Mouse (Mus musculus) MEL-GATA-1-ER (cell line): ENCODE measurements around the gene Sgsh.
"Not testable (repeated sequence)": the region's sequence is repeated elsewhere in the genome, so short reads cannot be mapped to it uniquely, and the experiment has no call there.

ENCODE experiments used
- DNase-seq: peaks from one replicate; pipeline ENCODE4 v3.0.0-alpha.2; 2012; ENCODE audit warnings: low read depth; ENCODE audit errors: extremely low read depth

Sgsh gene

DNA sequence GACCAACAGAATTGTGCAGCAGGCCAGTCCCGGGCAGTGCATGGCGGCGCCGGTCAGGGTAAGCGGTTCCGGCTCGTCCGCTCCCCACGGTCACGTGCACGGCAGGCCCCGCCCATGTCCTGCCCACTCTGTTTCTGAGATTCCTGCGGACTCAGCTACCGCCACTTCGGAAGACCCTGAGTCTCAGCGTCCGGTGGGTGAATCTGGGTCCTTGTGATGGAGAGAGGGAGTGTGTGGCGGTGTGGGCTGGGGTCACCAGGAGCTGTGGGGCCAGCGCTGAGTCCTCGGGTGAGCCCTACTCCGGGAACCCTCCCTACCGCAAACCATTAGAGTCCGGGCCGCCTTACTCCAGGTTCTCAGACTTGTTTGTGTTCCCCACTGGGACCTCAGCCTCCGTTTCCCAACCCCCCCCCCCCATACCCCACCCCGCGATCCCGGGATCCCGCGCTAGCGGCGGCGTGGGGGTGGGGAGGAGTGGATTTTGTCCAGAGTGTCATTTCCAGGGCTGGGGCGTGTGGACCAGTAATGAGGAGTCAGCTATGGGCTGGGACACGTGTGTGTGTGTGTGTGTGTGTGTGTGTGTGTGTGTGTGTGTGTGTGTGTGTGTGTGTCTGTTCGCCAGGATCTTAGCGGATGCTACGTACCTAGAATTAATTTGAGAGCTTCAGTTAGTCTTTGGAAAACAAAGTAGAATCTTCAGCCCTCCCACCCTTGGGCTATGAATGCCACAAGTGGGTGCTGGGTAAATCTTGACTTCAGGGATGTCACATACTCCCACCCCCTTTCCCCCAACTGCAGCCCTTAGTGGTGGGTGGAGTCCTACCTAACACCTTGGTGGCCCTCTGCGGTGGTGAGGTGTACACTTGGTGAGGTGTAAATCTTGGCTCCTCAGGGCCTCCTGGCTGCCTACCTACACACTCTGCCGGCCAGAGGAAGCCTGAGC is at the start of gene Sgsh, which contains the start of gene Slc26a11:
Sgsh (minus strand) TSS at position 94 of the 943 bp plus-strand sequence.
Slc26a11 (plus strand) TSS at position 115 of the 943 bp plus-strand sequence.
- no peak for DNase-seq

- peak; percentile 46 for DNase-seq
Observed at GRCm38 (mm10) chr11:119404627-119405026, 49.3 kb upstream of the Sgsh start.

DNA sequence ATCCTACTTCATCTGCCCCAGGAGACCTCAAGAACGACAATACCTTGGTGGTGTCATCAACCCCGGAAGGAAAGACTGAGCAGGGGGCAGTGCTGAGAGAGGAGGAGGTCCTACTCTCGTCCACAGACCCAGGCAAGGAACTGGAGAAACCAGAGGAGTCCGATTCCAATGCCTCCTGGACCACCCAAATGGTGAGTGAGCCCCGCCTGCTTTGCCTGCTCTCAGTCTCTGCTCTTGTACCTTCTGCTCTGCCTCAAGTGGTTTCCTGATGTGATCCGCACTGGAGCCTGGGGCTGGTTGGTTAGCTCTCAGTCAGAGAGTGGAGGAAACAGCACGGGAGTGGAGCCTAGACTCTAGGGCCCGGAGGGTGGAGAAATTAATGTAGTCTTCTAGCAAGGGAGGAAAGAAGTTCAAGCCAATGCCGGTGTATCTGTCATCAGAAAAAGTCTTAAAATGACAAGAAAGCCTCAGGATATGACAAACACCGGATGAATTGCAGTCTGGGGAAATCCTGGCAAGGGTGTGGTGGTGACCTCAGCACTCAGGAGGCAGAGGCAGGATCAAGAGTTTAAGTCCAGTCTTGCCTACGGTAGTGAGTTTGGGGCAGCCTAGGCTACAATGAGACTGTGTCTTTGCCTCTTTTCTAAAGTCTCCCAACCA is 47.3 kb upstream of the Sgsh start:
- DNase-seq: no peak

DNA sequence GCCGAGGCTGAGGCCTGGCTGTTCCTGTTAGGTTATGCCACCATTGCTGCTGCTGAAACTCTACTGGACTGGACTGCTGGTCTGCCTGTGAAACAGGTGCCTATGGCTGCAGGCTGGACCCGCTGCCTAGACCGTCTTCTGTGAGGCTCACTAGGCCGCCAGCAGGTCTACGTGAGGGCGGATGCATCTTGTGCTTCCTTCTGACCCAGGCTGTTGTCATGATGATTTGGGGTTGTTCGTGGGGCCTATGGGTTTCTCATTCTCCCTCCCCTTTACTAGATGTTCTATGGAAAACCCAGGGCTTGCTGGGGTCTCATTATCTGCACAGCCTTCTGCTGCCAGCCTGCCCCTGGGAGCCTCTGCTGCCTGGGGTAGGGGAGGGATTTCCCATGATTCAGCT is 41.1 kb upstream of the Sgsh start:
- DNase-seq: no peak

- no peak for DNase-seq
Observed at GRCm38 (mm10) chr11:119395931-119396330, 40.6 kb upstream of the Sgsh start.

DNA sequence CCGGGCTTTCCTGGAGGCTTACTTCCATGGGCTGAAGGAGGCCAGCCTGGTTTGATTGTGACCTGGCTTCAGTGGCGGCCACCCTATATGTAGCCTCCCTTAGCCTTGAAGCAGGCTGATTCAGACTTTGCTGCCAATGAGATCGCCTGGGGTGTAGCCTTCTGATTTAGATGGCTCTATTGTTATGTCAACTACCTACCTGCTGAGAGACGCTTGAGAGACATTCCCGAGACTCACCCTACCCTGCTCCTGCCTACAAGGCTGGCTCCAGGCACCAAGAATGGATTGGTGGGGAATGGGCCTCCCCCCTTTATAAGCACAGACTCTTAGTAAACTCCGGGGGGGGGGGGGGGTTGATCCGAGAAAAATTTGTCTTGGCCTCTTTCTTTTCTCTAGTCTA is 40.1 kb upstream of the Sgsh start:
- no peak for DNase-seq

DNA sequence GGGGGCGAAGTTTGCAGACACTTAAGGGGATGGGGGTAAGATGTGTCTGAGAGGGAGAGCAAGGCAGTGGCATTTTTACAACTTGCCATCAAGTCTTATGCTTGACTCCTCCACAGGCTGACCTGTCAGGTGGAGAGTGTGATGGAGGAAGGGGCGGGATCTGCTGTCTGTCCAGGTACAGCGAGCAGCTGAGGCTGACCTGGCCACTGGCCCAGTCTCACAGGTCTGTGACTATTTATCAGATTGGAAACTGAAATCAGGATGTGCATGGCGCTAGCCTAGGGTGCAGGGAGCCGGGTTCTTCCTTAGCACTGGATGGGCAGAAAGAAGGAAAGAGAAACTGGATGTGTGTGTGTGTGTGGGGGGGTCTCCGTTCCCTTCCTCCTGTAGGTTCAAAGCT is 38.9 kb upstream of the Sgsh start:
- no peak for DNase-seq

DNA sequence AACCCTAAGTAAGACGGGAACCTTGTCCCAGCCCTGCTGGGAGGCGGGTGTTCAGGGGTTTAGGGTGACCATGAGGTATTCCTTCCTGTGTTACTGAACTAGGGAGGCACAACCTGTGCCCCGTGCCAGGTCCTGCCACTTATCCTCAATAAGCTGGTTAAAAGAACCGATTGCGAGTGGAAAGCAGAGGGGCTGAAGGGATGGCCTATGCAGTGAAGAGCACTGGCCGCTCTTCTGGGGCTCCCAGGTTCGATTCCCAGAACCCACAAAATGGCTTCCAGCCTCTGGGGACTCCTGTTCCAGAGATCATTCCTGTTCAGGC is 38.1 kb upstream of the Sgsh start:
- DNase-seq: no peak

- peak; percentile 49 for DNase-seq
Observed at GRCm38 (mm10) chr11:119392800-119393482, 37.6 kb upstream of the Sgsh start, which contains the start of gene Rnf213. Gene Rnf213 (plus strand): TSS chr11:119393100.

GRCm38 (mm10) chr11:119392001-119392614 is 36.8 kb upstream of the Sgsh start:
- no peak for DNase-seq

DNA sequence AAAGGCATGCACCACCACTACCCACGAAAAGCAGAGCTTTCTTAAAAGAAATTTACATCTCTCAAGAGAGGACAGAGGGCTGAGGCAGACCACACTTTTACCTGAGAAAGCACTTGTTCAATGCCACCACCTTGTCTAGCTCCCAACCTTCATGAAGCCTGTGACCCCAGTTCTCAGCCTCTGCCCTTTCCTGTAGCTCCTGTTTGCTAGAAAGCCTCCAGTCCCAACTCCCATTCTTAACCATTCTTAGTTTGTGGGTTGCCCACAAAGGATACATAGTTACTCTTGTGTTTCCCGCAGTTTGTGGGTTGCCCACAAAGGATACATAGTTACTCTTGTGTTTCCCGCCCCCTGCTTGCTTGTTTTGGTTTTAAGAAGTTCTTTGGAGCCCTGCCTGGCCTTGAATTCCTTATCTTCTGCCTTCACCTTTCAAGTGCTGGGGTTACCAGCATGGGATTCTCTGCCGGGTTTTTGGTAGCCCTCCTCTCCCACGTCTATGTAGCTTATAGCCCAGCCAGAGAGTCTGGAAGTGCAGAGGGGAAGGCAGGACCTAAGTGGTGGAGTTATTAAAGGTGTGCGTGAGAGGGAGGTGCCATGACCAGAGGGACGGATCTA is 36.2 kb upstream of the Sgsh start:
- peak; percentile 66 for DNase-seq

- no peak for DNase-seq
Observed at GRCm38 (mm10) chr11:119390271-119391231, 35.2 kb upstream of the Sgsh start.

- no peak for DNase-seq
Observed at GRCm38 (mm10) chr11:119389851-119390270, 34.5 kb upstream of the Sgsh start.

DNA sequence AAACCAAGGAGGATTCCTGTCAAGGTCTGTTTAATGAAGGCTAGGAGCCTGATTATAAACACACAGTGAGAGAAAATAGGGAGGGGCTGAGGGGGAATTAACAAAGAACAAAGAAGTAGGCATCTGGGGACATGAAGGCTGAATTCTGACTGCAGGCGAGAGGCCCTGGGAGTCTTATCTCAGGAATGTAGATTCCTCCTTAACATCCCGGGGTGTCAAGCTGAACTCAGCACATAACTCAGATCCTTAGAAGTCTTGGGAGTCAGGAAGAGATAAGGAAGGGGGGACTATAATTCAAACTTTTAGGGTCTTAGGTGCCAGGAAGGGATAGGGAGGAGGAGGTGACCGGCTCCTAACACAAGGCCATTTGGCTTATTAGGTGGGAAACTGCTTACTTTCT is 31.9 kb upstream of the Sgsh start:
- not testable (repeated sequence) for DNase-seq

DNA sequence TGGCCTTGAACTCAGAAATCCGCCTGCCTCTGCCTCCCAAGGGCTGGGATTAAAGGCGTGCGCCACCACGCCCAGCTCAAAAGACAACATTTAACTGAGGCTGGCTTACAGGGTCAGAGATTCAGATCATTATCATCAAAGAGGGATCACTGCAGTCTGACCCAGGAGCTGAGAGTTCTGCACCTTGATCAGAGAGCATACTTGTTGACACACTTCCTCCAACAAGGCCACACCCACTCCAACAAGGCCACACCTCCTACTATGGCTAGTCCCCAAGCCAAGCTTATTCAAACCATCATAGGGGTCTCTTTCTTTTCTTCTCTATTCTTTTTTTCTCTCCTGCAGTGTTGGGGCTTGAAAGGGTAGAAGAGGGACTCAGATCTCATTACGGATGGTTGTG is 31.0 kb upstream of the Sgsh start:
- DNase-seq: no peak

- no peak for DNase-seq
Observed at GRCm38 (mm10) chr11:119384904-119385303, 29.6 kb upstream of the Sgsh start.

DNA sequence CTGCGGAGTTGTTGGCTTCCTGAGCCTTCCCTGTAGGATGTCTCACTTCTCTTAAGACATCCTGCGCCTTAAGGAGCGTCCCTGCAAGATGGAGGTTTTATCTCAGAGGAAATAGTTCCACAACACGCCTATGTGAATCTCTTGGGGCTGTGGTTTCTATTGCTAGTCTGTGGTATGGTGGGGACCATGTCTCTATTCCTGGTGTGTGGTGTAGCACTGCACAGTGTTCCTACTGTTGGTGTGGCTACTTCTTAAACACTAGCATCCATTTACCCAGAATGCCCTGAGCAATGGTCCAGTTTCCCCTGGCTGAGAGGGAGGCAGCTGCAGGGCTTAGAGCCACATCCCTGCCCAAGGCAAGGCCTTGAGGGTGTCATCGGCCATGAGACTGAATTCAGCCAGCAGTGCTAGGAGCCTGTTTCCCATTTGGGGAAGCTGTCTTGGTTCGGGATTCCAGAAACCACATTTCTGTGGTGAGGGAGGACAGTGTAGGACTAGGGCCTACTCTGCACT is 27.1 kb upstream of the Sgsh start:
- no peak for DNase-seq

DNA sequence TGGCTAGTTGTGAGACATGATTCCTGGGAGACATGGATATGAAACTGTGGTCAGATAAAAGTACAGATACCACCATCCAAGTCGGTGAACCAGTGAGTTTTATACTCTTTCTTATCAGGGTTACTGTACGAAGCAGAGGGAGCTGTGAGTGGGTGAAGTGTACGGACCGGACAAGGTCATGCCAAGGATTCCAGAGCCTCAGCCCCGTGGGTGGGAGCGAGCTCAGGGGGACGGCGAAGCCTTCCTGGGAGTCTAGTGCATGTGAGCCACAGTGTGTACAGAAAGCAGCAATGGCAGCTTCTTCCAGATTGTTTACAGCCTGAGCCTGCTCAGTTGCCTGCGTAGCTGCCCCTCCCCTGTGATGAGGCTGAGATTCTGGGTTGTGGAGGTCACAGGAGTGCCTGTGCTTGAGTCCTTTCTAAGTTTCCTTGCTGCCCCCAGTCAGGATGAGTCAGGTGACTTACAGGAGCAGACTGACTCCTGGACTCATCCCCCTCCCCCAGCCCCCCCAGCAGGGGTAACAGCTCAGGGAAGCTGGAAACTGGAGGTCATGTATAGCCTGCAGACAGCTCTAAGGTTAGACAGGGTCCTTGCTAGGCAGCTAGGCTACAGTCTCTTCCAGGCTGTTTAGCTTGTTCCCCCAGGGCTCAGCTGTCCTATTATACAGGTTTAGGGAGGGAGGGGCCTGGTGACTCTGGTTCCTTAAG is 26.4 kb upstream of the Sgsh start:
- DNase-seq: no peak

DNA sequence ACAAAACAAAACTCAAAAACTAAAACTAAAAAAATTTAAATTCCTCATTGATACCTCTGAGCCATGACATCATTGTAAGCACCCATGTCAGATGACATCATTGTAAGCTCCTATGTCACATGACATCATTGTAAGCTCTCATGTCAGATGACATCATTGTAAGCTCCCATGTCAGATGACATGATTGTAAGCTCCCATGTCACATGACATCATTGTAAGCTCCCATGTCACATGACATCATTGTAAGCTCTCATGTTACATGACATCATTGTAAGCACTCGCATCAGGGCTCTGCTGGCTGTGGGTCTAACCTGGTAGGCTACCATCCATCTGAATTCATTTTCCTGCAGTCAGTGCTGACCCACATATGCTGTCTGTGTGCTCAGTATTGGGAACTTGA is 23.2 kb upstream of the Sgsh start:
- DNase-seq: no peak
